Mouse (Mus musculus) embryonic facial prominence, embryonic 11.5 days (tissue): Measurements from ENCODE around the gene Gm28230. TPM values are rescaled to one million over a fixed set of nuclear protein-coding genes. Genes with fewer than 3 reads are reported as not detected.
A peak's percentile ranks its signal among the peaks of the same experiment; 100 is the strongest.

Experiments used
- ATAC-seq: fragments of 200-750 bp; cut with Nextera tagmentation; replicated peaks from 2 replicates; pipeline ENCODE4 v1.8.0; 2017; ENCODE audit warnings: low read depth; ENCODE audit not compliant: insufficient number of reproducible peaks, low FRiP score, low TSS enrichment
- DNase-seq: peaks from one replicate; pipeline ENCODE4 v3.0.0-alpha.2; 2015; ENCODE audit warnings: low spot score
- H3K27ac ChIP-seq: fragments of 300-500 bp; sonication (generic); replicated peaks from 2 replicates; pipeline ENCODE4 v1.5.1; 2014; ENCODE audit warnings: mild to moderate bottlenecking, low read depth, low read length, control low read depth
- H3K27me3 ChIP-seq: fragments of 300-500 bp; sonication (generic); 2 replicates; pipeline ENCODE4 v1.6.1; 2014; ENCODE audit warnings: mild to moderate bottlenecking, low read length, moderate library complexity, mixed read lengths; ENCODE audit not compliant: control insufficient read depth, insufficient read depth
- H3K36me3 ChIP-seq: fragments of 300-500 bp; sonication (generic); replicated peaks from 2 replicates; pipeline ENCODE4 v1.6.1; 2014; ENCODE audit warnings: low read depth, mild to moderate bottlenecking, low read length, moderate library complexity, mixed read lengths; ENCODE audit not compliant: control insufficient read depth, insufficient read depth
- H3K4me1 ChIP-seq: fragments of 300-500 bp; sonication (generic); 2 replicates; pipeline ENCODE4 v1.6.1; 2014; ENCODE audit warnings: low read length, mixed read lengths; ENCODE audit not compliant: control insufficient read depth, insufficient read depth
- H3K4me2 ChIP-seq: fragments of 300-500 bp; sonication (generic); 2 replicates; pipeline ENCODE4 v1.6.1; 2014; ENCODE audit warnings: low read depth, mild to moderate bottlenecking, control low read depth, low read length, moderate library complexity
- H3K4me3 ChIP-seq: fragments of 300-500 bp; sonication (generic); 2 replicates; pipeline ENCODE4 v1.5.1; 2014; ENCODE audit warnings: low read depth, low read length, control low read depth
- H3K9ac ChIP-seq: fragments of 300-500 bp; sonication (generic); replicated peaks from 2 replicates; pipeline ENCODE4 v1.6.1; 2014; ENCODE audit warnings: mild to moderate bottlenecking, control low read depth, low read length
- H3K9me3 ChIP-seq: fragments of 300-500 bp; sonication (generic); replicated peaks from 2 replicates; pipeline ENCODE4 v1.6.1; 2016; ENCODE audit warnings: mild to moderate bottlenecking, low read length, inconsistent platforms, mixed read lengths; ENCODE audit not compliant: control insufficient read depth
- WGBS: fragments of 180-500 bp; shearing (Covaris S2); extraction: QIAGEN DNeasy Blood & Tissue Kit; methylation state at CpG from one replicate; pipeline ENCODE4 v1.1.7; 2014; 5-methylcytosine and 5-hydroxymethylcytosine counted together
- polyA plus RNA-seq: library from polyadenylated mRNA; unstranded; fragments of >200 nt; fragmentation: Nextera tagmentation; extraction: Ambion mirVana; gene quantifications from 2 replicates; pipeline ENCODE4 v1.2.1, GENCODE M21; 2014

Gene Gm28230
- polyA plus RNA-seq, 1 experiment from 2014 or later = not detected

DNA sequence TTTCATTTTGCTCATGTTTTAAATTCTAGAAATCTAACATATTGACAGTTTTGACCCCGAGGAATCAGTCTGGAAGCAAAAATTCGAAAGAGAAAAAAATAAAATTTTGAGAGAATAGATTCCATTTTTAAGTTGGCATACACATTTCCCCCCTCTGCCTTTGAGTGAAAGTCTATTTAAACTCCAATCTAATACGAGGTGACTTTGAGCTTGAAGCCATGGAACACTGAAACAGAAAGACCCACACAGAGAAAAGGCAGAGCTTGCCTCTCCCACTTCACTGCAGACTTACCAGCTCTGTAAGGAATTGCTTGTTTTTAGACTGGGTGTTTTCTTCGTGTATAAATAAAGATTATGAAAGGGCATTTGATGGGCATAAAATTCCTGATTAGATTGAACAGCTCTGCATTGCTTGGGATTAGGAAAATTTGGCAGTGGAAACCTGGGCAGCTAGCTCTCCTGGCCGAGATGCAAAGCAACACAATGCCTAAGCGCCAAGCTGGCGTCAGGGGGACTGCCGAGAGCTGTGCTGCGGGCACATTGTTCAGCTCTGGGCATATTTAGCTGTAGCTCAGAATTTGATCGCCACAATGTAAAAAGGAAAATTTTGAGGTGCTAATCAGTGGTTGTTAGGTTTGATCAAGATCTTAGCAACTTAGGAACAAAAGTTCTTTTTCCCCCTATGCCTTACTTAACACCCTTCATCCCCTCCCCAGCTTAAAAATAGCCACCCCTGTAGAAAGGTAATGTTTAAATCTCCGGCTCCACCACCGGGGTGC lies 37.5 kb upstream of the Gm28230 start:
- no peaks in the 10 kb centered on the region for H3K4me1 ChIP-seq
- no peak overlapping the region for H3K9ac ChIP-seq
- ATAC-seq = no peak
- H3K9me3 ChIP-seq = no peaks in the 10 kb centered on the region
- no peak for DNase-seq
- no peak overlapping the region for H3K4me3 ChIP-seq
- no peak overlapping the region for H3K4me2 ChIP-seq
- WGBS = 3% methylated on average over 12 of the region's 12 CpGs
- no peak overlapping the region for H3K27ac ChIP-seq
- peaks cover 84% of the 10 kb centered on the region for H3K27me3 ChIP-seq
- no peaks in the 10 kb centered on the region for H3K36me3 ChIP-seq

DNA sequence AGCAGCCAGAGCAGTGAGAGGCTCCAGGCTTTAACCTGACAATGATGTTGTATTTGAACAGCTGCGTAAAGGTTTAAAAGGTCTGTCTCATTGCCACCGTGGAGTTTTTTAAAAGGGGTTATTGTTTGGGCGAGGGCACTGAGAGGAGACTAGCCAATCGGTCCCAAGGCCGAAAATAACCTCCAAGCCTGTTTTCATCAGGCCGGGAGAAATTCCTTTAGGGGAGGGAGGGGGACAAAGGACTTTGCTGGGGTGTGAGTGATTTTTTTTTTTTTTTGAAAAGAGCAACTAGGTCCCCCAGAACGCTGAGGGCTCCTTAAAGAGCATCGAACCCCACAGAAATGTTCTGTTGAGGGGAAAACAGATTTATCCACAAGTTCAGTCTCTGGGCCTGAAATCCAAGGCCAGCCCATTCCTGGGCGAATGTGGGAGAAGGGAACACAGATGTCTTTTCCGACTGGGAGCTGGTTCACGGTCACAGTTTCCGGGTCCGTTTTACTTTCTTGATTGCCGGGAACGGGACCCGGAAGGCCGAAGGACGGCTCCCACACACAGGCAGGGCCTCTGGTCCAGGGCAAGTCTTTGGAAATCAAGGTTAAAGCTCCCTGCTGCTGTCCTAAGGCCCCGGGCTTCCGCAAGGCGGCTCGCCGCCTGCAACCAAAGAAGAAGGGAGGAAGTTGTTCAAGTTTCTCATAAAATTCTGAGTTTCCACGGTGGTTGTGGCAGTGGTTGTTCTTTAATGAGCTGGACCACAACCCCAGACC lies 36.8 kb upstream of the Gm28230 start:
- Histone ChIP-seq H3K27me3 (peaks cover 80% of the 10 kb centered on the region), H3K27ac (no peak overlapping the region), H3K4me1 (no peaks in the 10 kb centered on the region), H3K36me3 (no peaks in the 10 kb centered on the region), H3K9me3 (no peaks in the 10 kb centered on the region), H3K9ac (no peak overlapping the region), H3K4me3 (no peak overlapping the region), H3K4me2 (no peak overlapping the region)
- DNase-seq (no peak), ATAC-seq (no peak)
- under 1% methylated on average over 24 of the region's 24 CpGs for WGBS

DNA sequence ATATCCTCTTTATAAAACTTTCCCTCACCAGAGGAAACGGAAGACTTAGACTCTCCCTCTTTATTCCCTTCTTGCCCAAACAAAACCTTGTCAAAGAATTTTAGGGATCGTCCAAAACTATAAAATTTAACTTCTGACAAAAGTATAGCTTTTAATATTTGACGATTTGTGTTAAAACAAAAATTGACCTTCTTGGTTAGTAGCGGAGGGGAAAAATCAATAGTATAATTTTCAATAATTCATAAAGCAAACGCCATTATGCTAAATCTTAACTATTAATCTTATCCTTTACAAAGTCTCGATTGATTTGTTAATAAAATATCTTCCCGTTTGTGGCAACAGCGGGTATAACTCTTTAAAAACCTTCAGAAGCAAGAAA lies 36.2 kb upstream of the Gm28230 start:
- Histone ChIP-seq H3K4me2 (no peak overlapping the region), H3K27me3 (peaks cover 81% of the 10 kb centered on the region), H3K9ac (no peak overlapping the region), H3K4me1 (no peaks in the 10 kb centered on the region), H3K27ac (no peak overlapping the region), H3K36me3 (no peaks in the 10 kb centered on the region), H3K4me3 (no peak overlapping the region), H3K9me3 (no peaks in the 10 kb centered on the region)
- 5% methylated on average over 8 of the region's 8 CpGs for WGBS
- DNase-seq (no peak), ATAC-seq (no peak)

DNA sequence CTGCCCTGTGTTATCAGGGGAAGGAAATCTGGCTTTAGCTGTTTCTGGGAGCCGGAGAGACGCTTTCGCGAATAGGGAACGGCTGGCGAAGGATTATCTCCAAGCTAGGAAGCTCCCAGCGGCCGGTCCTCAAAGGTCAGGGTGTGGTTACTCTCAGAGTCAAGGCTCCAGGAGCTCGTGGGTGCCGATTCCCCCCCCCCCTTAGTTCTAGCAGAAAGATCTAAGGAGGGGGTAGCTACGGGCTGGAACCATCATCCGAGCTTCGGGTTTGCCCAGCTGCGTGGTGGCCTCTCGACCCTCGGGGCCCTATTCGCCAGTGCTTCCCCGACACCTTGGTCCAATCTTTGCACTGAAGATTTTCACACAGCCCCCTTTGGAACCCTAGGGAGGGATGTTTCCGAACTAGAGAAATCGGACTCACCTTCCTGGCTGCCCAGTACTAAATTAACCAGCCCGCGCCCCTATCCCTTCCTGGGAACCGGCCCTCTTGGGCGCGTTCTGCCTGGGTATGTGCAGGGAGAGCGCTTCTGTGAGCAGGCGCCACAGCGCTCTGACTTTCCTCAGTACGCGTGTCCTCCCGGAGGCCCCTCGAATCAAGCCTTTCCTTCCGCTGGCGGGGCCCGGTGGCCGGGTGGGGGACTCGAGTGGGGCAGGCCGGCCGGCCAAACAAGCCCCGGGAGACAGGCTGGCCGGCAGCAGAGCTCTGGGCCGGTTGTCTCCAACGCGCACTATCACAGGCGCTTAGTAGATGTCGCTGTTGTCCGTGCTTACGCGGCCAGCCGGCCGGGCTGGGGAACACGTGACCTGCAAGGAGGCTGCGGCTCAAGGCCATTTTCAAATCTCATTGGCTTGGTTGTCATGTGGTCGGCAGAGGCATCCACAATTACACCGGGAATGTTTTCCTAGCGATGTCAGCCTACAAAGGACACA lies 35.2 kb upstream of the Gm28230 start, which contains the start of gene Hoxd10:
TSS of gene Hoxd10 (plus strand) at position 903 of the 930 bp plus-strand sequence.
- H3K4me3 ChIP-seq = no peak within 1 kb of the TSS
- H3K9ac ChIP-seq = no peak within 1 kb of the TSS
- ATAC-seq (0 out of 2 replicates have a peak, but pooled peaks have one; percentile 52), DNase-seq (peak; percentile 82)
- H3K4me2 ChIP-seq = no peak within 1 kb of the TSS
- H3K4me1 ChIP-seq = no peaks in the 10 kb centered on the region
- no peaks in the 10 kb centered on the region for H3K9me3 ChIP-seq
- under 1% methylated on average over 56 of the region's 56 CpGs for WGBS
- no peaks in the 10 kb centered on the region for H3K36me3 ChIP-seq
- H3K27me3 ChIP-seq = peaks cover 85% of the 10 kb centered on the region
- no peak within 1 kb of the TSS for H3K27ac ChIP-seq

DNA sequence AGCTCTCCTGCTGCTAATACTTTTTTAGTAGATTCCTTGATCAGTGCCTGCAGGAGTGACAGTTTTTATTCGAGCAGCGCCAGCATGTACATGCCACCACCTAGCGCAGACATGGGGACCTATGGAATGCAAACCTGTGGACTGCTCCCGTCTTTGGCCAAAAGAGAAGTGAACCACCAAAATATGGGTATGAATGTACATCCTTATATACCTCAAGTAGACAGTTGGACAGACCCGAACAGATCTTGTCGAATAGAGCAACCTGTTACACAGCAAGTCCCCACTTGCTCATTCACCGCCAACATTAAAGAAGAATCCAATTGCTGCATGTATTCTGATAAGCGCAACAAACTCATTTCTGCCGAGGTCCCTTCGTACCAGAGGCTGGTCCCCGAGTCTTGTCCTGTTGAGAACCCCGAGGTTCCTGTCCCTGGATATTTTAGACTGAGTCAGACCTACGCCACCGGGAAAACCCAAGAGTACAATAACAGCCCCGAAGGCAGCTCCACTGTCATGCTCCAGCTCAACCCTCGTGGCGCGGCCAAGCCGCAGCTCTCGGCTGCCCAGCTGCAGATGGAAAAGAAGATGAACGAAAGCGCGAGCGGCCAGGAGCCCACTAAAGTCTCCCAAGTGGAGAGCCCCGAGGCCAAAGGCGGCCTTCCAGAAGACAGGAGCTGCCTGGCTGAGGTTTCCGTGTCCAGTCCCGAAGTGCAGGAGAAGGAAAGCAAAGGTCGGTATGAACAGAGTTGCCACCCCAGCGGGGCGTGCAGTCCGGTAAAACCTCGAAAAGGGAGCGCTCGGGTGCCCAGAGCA lies 34.3 kb upstream of the Gm28230 start:
- no peaks in the 10 kb centered on the region for H3K36me3 ChIP-seq
- 3% methylated on average over 35 of the region's 35 CpGs for WGBS
- H3K9ac ChIP-seq = no peak overlapping the region
- no peaks in the 10 kb centered on the region for H3K9me3 ChIP-seq
- no peak overlapping the region for H3K27ac ChIP-seq
- H3K4me1 ChIP-seq = no peaks in the 10 kb centered on the region
- no peak overlapping the region for H3K4me3 ChIP-seq
- no peak overlapping the region for H3K4me2 ChIP-seq
- DNase-seq (no peak), ATAC-seq (no peak)
- peaks cover 84% of the 10 kb centered on the region for H3K27me3 ChIP-seq

DNA sequence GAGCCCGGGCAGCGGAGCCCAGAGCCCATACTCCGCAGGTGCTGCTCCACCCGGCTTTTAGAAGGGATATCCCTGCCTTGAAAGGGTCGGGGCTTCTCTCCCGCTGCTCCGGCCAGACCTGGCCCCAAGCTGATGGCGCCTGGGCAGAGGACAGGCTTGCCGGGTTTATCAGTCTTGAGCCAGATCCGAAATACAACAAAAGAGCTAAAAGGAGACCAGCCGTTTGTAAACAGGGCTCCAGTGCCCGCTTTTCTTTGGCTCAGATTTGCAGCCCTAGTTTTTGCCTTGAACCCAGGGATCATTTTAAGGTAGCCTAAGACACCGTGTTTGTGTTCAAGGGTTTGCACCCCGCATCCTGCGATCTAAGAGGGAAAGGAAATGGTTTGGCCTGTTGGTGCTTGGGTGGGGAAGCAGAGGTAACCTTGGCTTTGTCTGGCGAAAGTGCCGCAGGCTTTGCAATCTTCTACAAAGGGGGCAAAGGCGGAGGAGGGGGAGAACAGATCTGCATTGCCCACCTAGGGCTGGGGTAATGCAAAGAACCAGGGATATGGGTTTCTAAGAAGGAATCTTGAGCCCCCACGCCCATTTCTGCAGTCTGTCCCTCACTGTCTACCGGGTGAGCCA lies 33.6 kb upstream of the Gm28230 start:
- DNase-seq = no peak
- WGBS = 2% methylated on average over 20 of the region's 20 CpGs
- no peaks in the 10 kb centered on the region for H3K36me3 ChIP-seq
- no peaks in the 10 kb centered on the region for H3K4me1 ChIP-seq
- H3K9ac ChIP-seq = no peak overlapping the region
- ATAC-seq = no peak
- H3K4me3 ChIP-seq = no peak overlapping the region
- H3K4me2 ChIP-seq = no peak overlapping the region
- no peaks in the 10 kb centered on the region for H3K9me3 ChIP-seq
- H3K27ac ChIP-seq = no peak overlapping the region
- peaks cover 84% of the 10 kb centered on the region for H3K27me3 ChIP-seq

DNA sequence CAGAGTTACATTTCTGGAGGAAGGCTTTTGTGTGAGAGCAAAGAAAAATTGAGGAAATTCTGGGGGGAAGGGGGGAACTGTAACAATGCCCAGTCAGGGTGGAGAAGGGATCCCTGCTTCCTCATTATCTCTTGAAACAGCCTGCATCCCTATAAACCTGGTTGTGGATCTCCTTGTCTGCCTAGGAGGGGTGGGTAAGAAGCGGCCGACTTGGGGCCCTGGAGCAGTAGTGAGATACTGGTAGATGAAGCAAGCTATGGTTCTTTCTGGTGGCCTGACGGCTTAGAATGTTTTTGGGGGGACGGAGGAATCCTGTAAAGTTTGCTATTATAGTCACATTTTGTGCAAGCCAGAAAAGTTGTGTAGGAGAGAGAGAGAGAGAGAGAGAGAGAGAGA lies 33.1 kb upstream of the Gm28230 start:
- Histone ChIP-seq H3K9ac (no peak overlapping the region), H3K27ac (no peak overlapping the region), H3K9me3 (no peaks in the 10 kb centered on the region), H3K27me3 (peaks cover 86% of the 10 kb centered on the region), H3K36me3 (no peaks in the 10 kb centered on the region), H3K4me3 (no peak overlapping the region), H3K4me2 (no peak overlapping the region), H3K4me1 (no peaks in the 10 kb centered on the region; the same call in 1 of the 2 replicates)
- DNase-seq = no peak
- 4% methylated on average over 4 of the region's 4 CpGs for WGBS
- no peak for ATAC-seq
